Mouse (Mus musculus): ENCODE results near the gene Catsperg1. TPM values are rescaled to one million over a fixed set of nuclear protein-coding genes. Genes with fewer than 3 reads are reported as not detected.
A peak's percentile ranks its signal among the peaks of the same experiment; 100 is the strongest.

Catsperg1 gene
- total and polyA plus RNA-seq, 3 experiments: 0.52 to 1.2 (median 0.73) TPM

DNA sequence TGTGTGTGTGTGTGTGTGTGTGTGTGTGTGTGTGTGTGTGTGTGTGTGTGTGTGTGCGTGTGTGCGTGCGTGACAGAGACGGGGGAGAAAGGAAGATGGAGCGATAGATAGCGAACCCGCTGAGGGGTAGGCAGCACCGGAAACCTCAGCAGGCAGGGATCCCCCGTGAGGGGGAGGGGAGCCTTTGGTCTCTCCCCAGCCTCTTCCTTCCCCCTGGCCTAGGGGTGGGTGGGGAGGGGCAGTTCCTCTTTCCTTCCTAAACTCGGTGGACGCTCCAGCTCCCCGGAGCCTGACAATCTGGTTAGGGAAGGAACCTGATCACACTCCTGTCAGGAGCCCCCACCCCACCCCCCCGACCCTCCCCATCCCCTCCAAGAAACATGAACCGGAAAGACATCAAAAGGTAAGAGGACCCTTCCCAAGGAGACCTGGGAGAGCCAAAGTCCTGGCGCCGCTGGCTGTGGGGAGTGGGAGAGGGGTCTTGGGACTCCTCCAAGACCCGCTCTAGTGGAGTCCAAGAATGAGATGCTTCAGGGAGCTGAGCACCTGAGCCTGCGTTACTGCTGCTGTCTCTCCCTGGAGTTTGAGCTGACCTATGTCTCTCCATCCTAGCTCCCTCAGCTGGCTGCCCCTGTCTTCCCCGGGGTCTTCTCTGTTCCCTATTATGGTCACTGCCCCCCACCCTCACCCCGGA is 79.0 kb downstream of the Catsperg1 start, which contains the start of gene Rasgrp4:
TSS of gene Rasgrp4 (plus strand) at position 159 of the 694 bp plus-strand sequence.
- peak; percentile 25 for DNase-seq

DNA sequence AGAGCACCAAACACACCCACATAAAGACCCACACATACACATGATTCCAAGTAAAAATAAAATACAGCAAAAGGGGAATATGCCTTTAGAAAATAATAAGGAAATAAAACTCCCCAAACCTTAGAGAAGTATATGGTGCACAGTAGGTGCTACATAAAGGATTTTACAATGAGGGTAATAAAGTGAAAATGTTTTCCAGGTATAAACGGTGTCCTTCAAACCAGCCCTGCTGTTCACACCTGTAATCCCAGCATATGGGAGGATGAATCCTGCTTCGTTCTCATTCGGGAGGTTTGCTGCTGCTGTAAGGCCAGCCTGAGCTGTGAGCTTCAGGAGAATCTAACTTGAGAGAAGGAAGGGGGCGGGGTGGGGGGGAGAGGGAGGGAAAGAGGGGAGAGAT is 79.6 kb downstream of the Catsperg1 start:
- DNase-seq: no peak

Other genes with a start within 250 kb of the Catsperg1 start
- 100 to 1,000 TPM; 259 to 280 TPM for gene Eif3k, start 232.2 kb downstream of the Catsperg1 start, total RNA-seq (2021)
- gene Eif3k, start 232.2 kb downstream of the Catsperg1 start, polyA plus RNA-seq (2012; rRNA removed): 118 and 138 TPM in 2 replicates
- gene Map4k1, start 232.0 kb downstream of the Catsperg1 start, total RNA-seq (2021): 1 to 10 TPM in 1 of 2 experiments, under 1 TPM in 1; 0.37 to 1.3 TPM
- 2.2 TPM in 2 replicates for gene Map4k1, start 232.0 kb downstream of the Catsperg1 start, polyA plus RNA-seq (2012; rRNA removed)
- under 1 TPM; 0.12 to 0.14 TPM for gene Ryr1, start 88.9 kb downstream of the Catsperg1 start, total RNA-seq (2021)
- gene Ryr1, start 88.9 kb downstream of the Catsperg1 start, polyA plus RNA-seq (2012; rRNA removed): 0.10 TPM in 1 of 2 replicates, not detected in the other
- gene Rasgrp4, start 79.2 kb downstream of the Catsperg1 start, total RNA-seq (2021): 1 to 10 TPM; 1.2 to 1.5 TPM
- 3.2 and 3.9 TPM in 2 replicates for gene Rasgrp4, start 79.2 kb downstream of the Catsperg1 start, polyA plus RNA-seq (2012; rRNA removed)
- gene Fam98c, start 57.8 kb downstream of the Catsperg1 start, total RNA-seq (2021): 10 to 100 TPM in 1 of 2 experiments, 1 to 10 TPM in 1; 9.7 to 12.1 TPM
- 35.2 and 43.4 TPM in 2 replicates for gene Fam98c, start 57.8 kb downstream of the Catsperg1 start, polyA plus RNA-seq (2012; rRNA removed)
- gene Ggn, start 43.8 kb downstream of the Catsperg1 start, total RNA-seq (2021): 1 to 10 TPM; 1.1 to 1.7 TPM
- 3.0 and 3.8 TPM in 2 replicates for gene Ggn, start 43.8 kb downstream of the Catsperg1 start, polyA plus RNA-seq (2012; rRNA removed)
- gene Spred3, start 43.6 kb downstream of the Catsperg1 start, total RNA-seq (2021): 1 to 10 TPM; 5.2 to 7.4 TPM
- 14.4 and 18.0 TPM in 2 replicates for gene Spred3, start 43.6 kb downstream of the Catsperg1 start, polyA plus RNA-seq (2012; rRNA removed)
- gene Psmd8, start 33.3 kb downstream of the Catsperg1 start, total RNA-seq (2021): 100 to 1,000 TPM; 194 to 223 TPM
- gene Psmd8, start 33.3 kb downstream of the Catsperg1 start, polyA plus RNA-seq (2012; rRNA removed): 102 and 114 TPM in 2 replicates
- 1 to 10 TPM; 1.5 to 1.7 TPM for gene Kcnk6, start 18.5 kb upstream of the Catsperg1 start, total RNA-seq (2021)
- 12.2 and 13.5 TPM in 2 replicates for gene Kcnk6, start 18.5 kb upstream of the Catsperg1 start, polyA plus RNA-seq (2012; rRNA removed)
- 10 to 100 TPM; 55.2 to 64.5 TPM for gene Yif1b, start 24.3 kb upstream of the Catsperg1 start, total RNA-seq (2021)
- gene Yif1b, start 24.3 kb upstream of the Catsperg1 start, polyA plus RNA-seq (2012; rRNA removed): 162 and 191 TPM in 2 replicates
- gene 2200002D01Rik, start 34.4 kb upstream of the Catsperg1 start, total RNA-seq (2021): 1 to 10 TPM; 2.3 to 4.2 TPM
- 2.5 TPM in 2 replicates for gene 2200002D01Rik, start 34.4 kb upstream of the Catsperg1 start, polyA plus RNA-seq (2012; rRNA removed)
- gene Spint2, start 67.9 kb upstream of the Catsperg1 start, total RNA-seq (2021): 10 to 100 TPM; 44.3 to 53.9 TPM
- 61.1 and 90.2 TPM in 2 replicates for gene Spint2, start 67.9 kb upstream of the Catsperg1 start, polyA plus RNA-seq (2012; rRNA removed)
- 1 to 10 TPM; 5.5 to 9.8 TPM for gene Ppp1r14a, start 75.3 kb upstream of the Catsperg1 start, total RNA-seq (2021)
- 9.2 and 12.1 TPM in 2 replicates for gene Ppp1r14a, start 75.3 kb upstream of the Catsperg1 start, polyA plus RNA-seq (2012; rRNA removed)
- gene Dpf1, start 89.9 kb upstream of the Catsperg1 start, total RNA-seq (2021): 1 to 10 TPM; 1.5 to 3.3 TPM
- gene Dpf1, start 89.9 kb upstream of the Catsperg1 start, polyA plus RNA-seq (2012; rRNA removed): 2.9 and 3.1 TPM in 2 replicates